Comparison of ENCODE assay signal across 10 mouse cellular contexts in genomic region chr1:134524424-134524823, GRCm38 (mm10). TPM values are rescaled to one million over a fixed set of nuclear protein-coding genes. Genes with fewer than 3 reads are reported as not detected.
DNase-seq lines count a peak whose midpoint lies in the region; ATAC-seq and TF ChIP-seq lines count a peak whose summit lies in the region.
"Had no signal": no experiment of that assay in that cellular context is flagged by ENCODE, and none has a peak within 500 bp of the region (broad histone marks: within the 10 kb centered on the region; RNA-seq: fewer than 3 reads in every experiment).

No protein-coding gene starts in this region.

- WGBS in spleen, adult 2 months = 59% methylated on average over 5 of the region's 5 CpGs
- 55% methylated on average over 5 of the region's 5 CpGs for WGBS in liver, embryonic 14.5 days (ENCODE audit: insufficient replicate concordance)
- 79% methylated on average over 5 of the region's 5 CpGs for WGBS in kidney, embryonic 14.5 days

- no peak overlapping the region for H3K4me2 ChIP-seq in liver, embryonic 14.5 days (ENCODE audit: low read depth)
- no peak overlapping the region for H3K4me2 ChIP-seq in kidney, embryonic 14.5 days (replicated peaks; ENCODE audit: low read depth, low read length)

- peak; percentile 28 to 70 for DNase-seq in adrenal gland, adult (ENCODE audit: inconsistent age in 2 of 2, low spot score in 1 of 2)
- DNase-seq in adrenal gland, adult 8-10 months = no peak
- DNase-seq in spleen, adult 2 months (ENCODE audit: low read depth in 1 of 2, low spot score in 2 of 2) = peak; percentile 9 to 19
- DNase-seq in spleen, adult 12 weeks (ENCODE audit: low spot score) = no peak
- DNase-seq in liver, embryonic 14.5 days (ENCODE audit: low read depth in 3 of 3, low spot score in 3 of 3) = peak in 1 of 3 experiments; percentile 39
- peak; percentile 39 for DNase-seq in thymus, postnatal 25 days
- DNase-seq in layer of hippocampus, postnatal 10 days (ENCODE audit: low spot score in 2 of 2) = no peak

- H3K36me3 ChIP-seq in spleen, adult 2 months (ENCODE audit: control insufficient read depth, insufficient read depth, low read length) = no peaks in the 10 kb centered on the region
- H3K36me3 ChIP-seq in liver, embryonic 14.5 days (replicated peaks; ENCODE audit: control insufficient read depth, insufficient read depth, low read depth) = no peaks in the 10 kb centered on the region
- H3K36me3 ChIP-seq in kidney, embryonic 14.5 days (ENCODE audit: control insufficient read depth, insufficient read depth, low read length) = no peaks in the 10 kb centered on the region

- no peak for TF ChIP-seq EP300 in liver, embryonic 14.5 days (IDR thresholded peaks at IDR 0.05; ENCODE audit: low read depth)

- H3K27ac ChIP-seq in spleen, adult 2 months (ENCODE audit: insufficient read depth, low read length) = no peak overlapping the region
- H3K27ac ChIP-seq in liver, embryonic 14.5 days = no peak overlapping the region
- H3K27ac ChIP-seq in kidney, embryonic 14.5 days (ENCODE audit: low read depth, low read length) = no peak overlapping the region

- ATAC-seq in liver, embryonic 14.5 days (ENCODE audit: insufficient read depth) = no peak
- ATAC-seq in kidney, embryonic 14.5 days (ENCODE audit: low FRiP score, low TSS enrichment) = no peak

- TF ChIP-seq CTCF in spleen, adult 2 months (IDR thresholded peaks at IDR 0.05; ENCODE audit: extremely low read depth, insufficient read depth, insufficient read length, insufficient replicate concordance) = peak; percentile 24; the same call in 1 of the 2 replicates
- TF ChIP-seq CTCF in liver, embryonic 14.5 days (IDR thresholded peaks at IDR 0.05; ENCODE audit: low read depth) = peak; percentile 68

- H3K27me3 ChIP-seq in spleen, adult 2 months (ENCODE audit: control insufficient read depth, insufficient read depth, low read length) = no peaks in the 10 kb centered on the region
- no peaks in the 10 kb centered on the region for H3K27me3 ChIP-seq in liver, embryonic 14.5 days (ENCODE audit: control insufficient read depth, insufficient read depth, low read length)
- H3K27me3 ChIP-seq in kidney, embryonic 14.5 days (ENCODE audit: control insufficient read depth, insufficient read depth, low read length) = no peaks in the 10 kb centered on the region

- H3K9ac ChIP-seq in liver, embryonic 14.5 days (replicated peaks) = no peak overlapping the region
- no peak overlapping the region for H3K9ac ChIP-seq in kidney, embryonic 14.5 days (ENCODE audit: low read depth, low read length)

- no peak overlapping the region for H3K4me3 ChIP-seq in spleen, adult 2 months (ENCODE audit: extremely low read depth, insufficient read depth, insufficient read length)
- no peak overlapping the region for H3K4me3 ChIP-seq in liver, embryonic 14.5 days (ENCODE audit: insufficient read depth in 1 of 2, low read depth in 2 of 2, low read length in 2 of 2)
- H3K4me3 ChIP-seq in kidney, embryonic 14.5 days (ENCODE audit: low read length) = no peak overlapping the region
- H3K4me3 ChIP-seq: myocyte had no signal

- TF ChIP-seq POLR2A in spleen, adult 2 months (IDR thresholded peaks at IDR 0.05; ENCODE audit: low read depth, low read length) = no peak

- no peaks in the 10 kb centered on the region for H3K4me1 ChIP-seq in spleen, adult 2 months (ENCODE audit: control insufficient read depth, insufficient read depth, insufficient read length)
- peaks cover 37 to 43% of the 10 kb centered on the region in 2 experiments for H3K4me1 ChIP-seq in liver, embryonic 14.5 days (replicated peaks; ENCODE audit: control insufficient read depth in 2 of 2, insufficient read depth in 2 of 2, low read length in 1 of 2)
- H3K4me1 ChIP-seq in kidney, embryonic 14.5 days (ENCODE audit: control insufficient read depth, insufficient read depth, low read length) = no peaks in the 10 kb centered on the region

- no peaks in the 10 kb centered on the region for H3K9me3 ChIP-seq in liver, embryonic 14.5 days (ENCODE audit: control insufficient read depth, low read length)
- no peaks in the 10 kb centered on the region for H3K9me3 ChIP-seq in kidney, embryonic 14.5 days (ENCODE audit: control insufficient read depth, low read length)

RNA-seq across cellular contexts. Expression of gene Mgat4e, which starts 25.1 kb away (rescaled TPM):
- not detected for total RNA-seq in adrenal gland, adult 8-10 months (2022)
- polyA plus RNA-seq in spleen, adult 2 months (2012; rRNA removed) = not detected in 2 replicates
- polyA plus RNA-seq in liver, embryonic 14.5 days (2012; rRNA removed) = not detected in 2 replicates
- not detected in 2 replicates for polyA plus RNA-seq in liver, embryonic 14.5 days (2014; fragmentation: Nextera tagmentation; extraction: Ambion mirVana)
- not detected for total RNA-seq in layer of hippocampus, postnatal 10 days (2021)
- not detected in 2 replicates for polyA plus RNA-seq in kidney, embryonic 14.5 days (2014; fragmentation: Nextera tagmentation; extraction: Ambion mirVana)
- total RNA-seq: left cerebral cortex, adult 18-20 months had no signal
- polyA plus RNA-seq: myocyte had no signal

RNA-seq across cellular contexts. Expression of gene Rabif, which starts 30.0 kb away (rescaled TPM):
- total RNA-seq in adrenal gland, adult 8-10 months (2022) = 10 to 100 TPM; 25.4 to 34.9 (median 30.4) TPM
- 8.6 and 9.4 TPM in 2 replicates for polyA plus RNA-seq in spleen, adult 2 months (2012; rRNA removed)
- 8.9 and 9.7 TPM in 2 replicates for polyA plus RNA-seq in liver, embryonic 14.5 days (2012; rRNA removed)
- polyA plus RNA-seq in liver, embryonic 14.5 days (2014; fragmentation: Nextera tagmentation; extraction: Ambion mirVana) = 16.8 and 18.2 TPM in 2 replicates
- 10 to 100 TPM; 28.9 to 33.9 TPM for total RNA-seq in layer of hippocampus, postnatal 10 days (2021)
- polyA plus RNA-seq in kidney, embryonic 14.5 days (2014; fragmentation: Nextera tagmentation; extraction: Ambion mirVana) = 38.0 and 46.3 TPM in 2 replicates

RNA-seq across cellular contexts. Expression of gene Kdm5b, which starts 35.5 kb away (rescaled TPM):
- total RNA-seq in adrenal gland, adult 8-10 months (2022) = 10 to 100 TPM; 45.9 to 65.0 (median 52.6) TPM
- 4.8 and 6.2 TPM in 2 replicates for polyA plus RNA-seq in spleen, adult 2 months (2012; rRNA removed)
- polyA plus RNA-seq in liver, embryonic 14.5 days (2012; rRNA removed) = 1.5 and 1.8 TPM in 2 replicates
- 4.2 and 4.9 TPM in 2 replicates for polyA plus RNA-seq in liver, embryonic 14.5 days (2014; fragmentation: Nextera tagmentation; extraction: Ambion mirVana)
- 10 to 100 TPM; 74.6 to 75.4 TPM for total RNA-seq in layer of hippocampus, postnatal 10 days (2021)
- polyA plus RNA-seq in kidney, embryonic 14.5 days (2014; fragmentation: Nextera tagmentation; extraction: Ambion mirVana) = 42.3 and 75.9 TPM in 2 replicates

Comparison
In these comparisons a context has a peak if more than half of its experiments do, and no peak if none do; other contexts are left out.
1. DNase-seq: peak in adrenal gland, adult (2 of 2), spleen, adult 2 months (2 of 2) and thymus, postnatal 25 days (single experiment); none in adrenal gland, adult 8-10 months (single experiment), spleen, adult 12 weeks (single experiment) and layer of hippocampus, postnatal 10 days (0 of 2).